Mouse (Mus musculus): ENCODE results near the gene Erc2.

The Erc2 gene

GRCm38 (mm10) chr14:27778982-27779701 is 156.9 kb downstream of the Erc2 start:
- DNase-seq = no peak

DNA sequence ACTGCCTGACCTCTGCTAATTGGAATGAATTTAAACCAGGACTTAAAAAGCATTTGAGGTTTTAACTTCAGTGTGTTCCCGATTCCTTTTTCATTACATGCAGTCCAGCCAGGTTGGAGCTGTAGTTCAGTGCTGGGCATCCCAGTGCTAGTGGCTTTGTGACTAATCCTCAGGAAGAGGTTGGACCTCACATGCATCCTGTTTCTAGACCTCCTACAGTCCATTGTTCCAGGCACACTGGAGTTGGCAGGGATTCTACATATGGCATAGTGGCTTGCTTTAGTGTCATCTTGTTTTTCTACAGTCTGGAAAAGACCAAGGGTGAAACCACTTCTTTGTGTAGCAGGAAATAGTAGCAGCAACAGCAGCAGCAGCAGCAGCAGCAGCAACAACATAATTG is 159.0 kb downstream of the Erc2 start:
- DNase-seq = no peak

GRCm38 (mm10) chr14:27784826-27785225 is 162.6 kb downstream of the Erc2 start:
- DNase-seq = no peak

- no peak for DNase-seq
Measured at GRCm38 (mm10) chr14:27785562-27785961, 163.3 kb downstream of the Erc2 start.

- DNase-seq = peak; percentile 63
Measured at GRCm38 (mm10) chr14:27789066-27789898, 167.1 kb downstream of the Erc2 start.

- DNase-seq = peak; percentile 39
Measured at GRCm38 (mm10) chr14:27798184-27798934, 176.1 kb downstream of the Erc2 start.

DNA sequence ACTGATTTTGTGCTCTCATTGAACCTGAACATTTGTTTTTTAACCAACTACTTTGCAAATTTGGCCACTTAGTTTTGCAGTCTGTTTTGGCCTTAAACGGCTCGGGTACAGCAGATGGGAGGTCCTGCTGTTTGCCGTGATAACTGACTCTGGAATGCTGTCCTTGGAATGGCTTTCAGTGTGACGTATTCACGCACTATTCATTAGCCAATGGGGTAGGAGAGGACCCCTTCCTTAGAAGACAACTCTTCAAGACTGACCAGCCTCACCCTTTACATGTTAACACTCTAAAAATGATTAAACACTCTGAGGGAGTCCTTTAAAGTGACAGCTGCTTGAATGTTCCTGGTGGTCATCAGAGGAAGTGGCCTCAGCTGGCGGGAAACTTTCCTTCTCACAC is 178.5 kb downstream of the Erc2 start:
- DNase-seq = peak; percentile 79

DNA sequence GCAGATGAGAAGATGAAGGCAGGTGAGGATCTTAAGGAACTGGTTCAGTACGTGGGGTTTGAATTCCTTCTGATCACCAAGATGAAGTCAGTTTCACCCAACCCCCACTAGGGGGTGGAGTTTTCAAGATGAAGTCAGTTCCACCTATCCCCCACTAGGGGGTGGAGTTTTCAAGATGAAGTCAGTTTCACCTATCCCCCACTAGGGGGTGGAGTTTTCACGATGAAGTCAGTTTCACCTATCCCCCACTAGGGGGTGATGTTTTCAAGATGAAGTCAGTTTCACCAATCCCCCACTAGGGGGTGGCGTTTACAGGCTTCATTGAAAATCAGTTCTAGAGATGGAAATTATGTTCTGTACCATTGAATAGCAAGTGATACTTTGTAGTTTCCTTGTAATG is 181.7 kb downstream of the Erc2 start:
- peak; percentile 87 for DNase-seq

GRCm38 (mm10) chr14:27805064-27805463 is 182.8 kb downstream of the Erc2 start:
- DNase-seq = peak; percentile 78

DNA sequence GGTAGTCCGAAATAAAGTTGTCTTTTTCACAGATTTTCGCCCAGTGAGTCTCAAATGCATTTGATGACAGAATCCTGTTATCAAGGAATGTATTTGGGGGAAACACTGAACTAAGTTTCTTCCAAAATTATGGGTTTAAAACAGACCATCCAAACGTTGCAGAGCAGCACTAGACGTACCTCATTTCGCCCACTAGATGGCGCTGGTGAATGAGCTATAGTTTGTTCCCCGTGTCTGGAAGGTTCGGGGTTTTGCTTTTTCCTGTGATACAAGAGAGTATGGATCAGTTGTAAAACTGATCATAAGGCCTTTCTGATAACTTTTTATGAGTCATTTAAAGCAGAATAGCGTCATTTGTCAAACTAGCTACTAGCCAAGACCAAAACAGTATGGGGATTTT is 185.9 kb downstream of the Erc2 start:
- DNase-seq = peak; percentile 84

DNA sequence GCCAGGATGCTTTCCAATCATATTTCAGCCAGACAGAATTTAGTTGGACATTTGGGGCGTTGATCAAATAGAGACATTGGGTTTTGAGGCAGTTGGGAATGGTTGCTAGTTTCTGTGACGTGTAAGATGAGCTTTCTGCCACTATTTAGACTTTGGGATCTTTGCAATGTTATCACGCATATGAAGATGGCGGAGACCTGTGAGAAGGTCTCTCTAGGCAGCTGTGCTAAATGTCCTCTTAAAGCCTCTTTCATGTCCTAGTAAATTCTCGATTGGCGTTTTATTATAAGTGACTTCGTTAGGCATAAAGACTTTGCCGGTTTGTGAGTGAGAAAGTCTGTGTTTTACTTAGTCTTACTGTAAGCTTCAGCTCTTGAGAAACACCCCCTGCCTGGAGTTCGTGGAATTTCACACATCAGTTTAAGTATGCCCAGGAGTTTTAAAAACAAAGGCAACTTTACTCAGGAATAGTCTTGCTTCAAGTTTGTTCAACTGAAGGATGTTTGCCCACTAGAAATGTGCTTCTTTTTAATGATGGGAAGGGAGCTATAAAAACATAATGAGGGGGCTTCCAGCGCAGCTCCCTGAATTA is 186.4 kb downstream of the Erc2 start:
- peak; percentile 21 for DNase-seq

DNA sequence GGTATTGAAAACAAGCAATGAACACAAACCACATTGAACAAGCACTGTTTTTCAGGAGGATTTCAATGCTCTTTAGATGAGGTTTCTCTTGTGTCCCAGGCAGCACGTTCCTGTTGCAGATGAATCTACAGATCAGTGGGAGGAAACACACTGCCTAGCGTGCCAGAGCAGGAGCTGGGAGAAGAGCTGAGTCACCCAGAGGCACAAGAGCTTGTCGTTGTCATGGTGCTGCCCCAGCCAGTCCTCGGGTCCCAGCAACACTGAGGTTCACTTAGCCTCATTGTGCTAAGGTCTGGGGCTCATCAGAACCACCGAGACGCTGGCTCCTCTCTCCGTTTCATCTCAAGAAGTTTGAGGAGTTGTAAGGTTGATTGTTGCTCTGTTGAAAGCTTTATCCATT is 188.6 kb downstream of the Erc2 start:
- peak; percentile 23 for DNase-seq

- peak; percentile 88 for DNase-seq
Measured at GRCm38 (mm10) chr14:27811649-27812048, 189.4 kb downstream of the Erc2 start.

DNA sequence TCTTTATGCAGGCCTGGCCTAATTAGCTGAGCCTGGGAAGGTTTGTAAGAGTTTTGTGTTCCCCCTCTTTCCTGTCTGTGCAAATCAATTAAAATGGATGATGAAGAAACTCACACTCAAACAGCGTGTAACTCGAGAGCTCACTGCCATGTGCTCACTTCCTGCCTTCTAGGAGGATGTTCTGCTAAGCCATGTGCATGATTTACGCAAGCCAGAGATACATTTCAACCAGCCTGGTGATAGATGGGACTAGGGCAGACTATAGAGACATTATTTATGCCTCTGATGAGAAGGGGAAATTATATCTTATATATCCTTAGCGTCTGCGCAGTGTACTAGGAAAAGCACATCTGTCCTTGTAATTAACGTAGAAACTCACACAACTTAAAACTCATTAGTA is 193.5 kb downstream of the Erc2 start:
- DNase-seq = no peak

GRCm38 (mm10) chr14:27818986-27819385 is 196.8 kb downstream of the Erc2 start:
- DNase-seq = peak; percentile 43

GRCm38 (mm10) chr14:27821801-27822200 is 199.6 kb downstream of the Erc2 start:
- DNase-seq = no peak

GRCm38 (mm10) chr14:27822566-27822965 is 200.3 kb downstream of the Erc2 start:
- peak; percentile 45 for DNase-seq

DNA sequence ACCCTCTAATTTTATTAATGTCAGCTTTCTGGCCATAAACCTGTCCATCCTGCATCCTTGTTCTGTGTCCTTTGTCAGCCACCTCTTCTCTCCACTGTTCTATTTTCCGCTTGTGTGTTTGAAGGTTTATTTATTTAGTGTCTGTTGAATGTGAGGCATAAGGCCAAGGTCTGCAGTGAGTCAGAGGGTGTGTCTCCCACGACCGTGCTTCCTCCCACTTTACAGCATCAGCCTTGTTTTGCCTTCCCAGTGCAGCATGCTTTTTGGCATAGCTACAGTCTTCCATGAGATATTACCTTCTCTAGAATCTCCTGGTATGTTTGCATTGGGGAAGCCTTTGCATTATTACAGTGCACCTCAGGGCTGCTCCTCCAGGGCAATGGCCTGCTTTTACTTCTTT is 200.8 kb downstream of the Erc2 start:
- no peak for DNase-seq

- DNase-seq = no peak
Measured at GRCm38 (mm10) chr14:27823897-27824296, 201.7 kb downstream of the Erc2 start.

GRCm38 (mm10) chr14:27826829-27827228 is 204.6 kb downstream of the Erc2 start:
- no peak for DNase-seq

GRCm38 (mm10) chr14:27828089-27828488 is 205.9 kb downstream of the Erc2 start:
- no peak for DNase-seq

- peak; percentile 36 for DNase-seq
Measured at GRCm38 (mm10) chr14:27832196-27832595, 210.0 kb downstream of the Erc2 start.

DNA sequence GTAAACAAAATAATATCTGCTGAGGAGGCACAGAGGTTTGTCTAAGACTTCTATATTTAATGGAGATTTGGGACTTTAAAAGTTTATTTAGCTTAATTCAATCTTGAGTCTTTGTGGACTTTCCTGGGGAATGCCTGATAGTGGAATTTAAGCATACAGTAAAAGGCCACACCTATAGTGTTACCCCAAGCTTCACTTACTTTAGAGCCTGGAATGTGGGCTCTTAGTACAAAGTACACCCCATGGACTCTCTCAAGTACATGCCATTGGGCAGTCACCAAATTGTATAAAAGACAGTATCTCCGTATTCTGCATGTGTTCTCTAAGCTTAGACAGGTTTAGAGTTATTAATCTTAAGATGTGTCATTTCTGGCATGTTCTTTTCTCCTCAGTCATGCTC is 213.1 kb downstream of the Erc2 start:
- no peak for DNase-seq

Measured in heart, adult 11 months (tissue).